Mouse (Mus musculus): Measurements from ENCODE around the gene Fv1. TPM values are rescaled to one million over a fixed set of nuclear protein-coding genes. Genes with fewer than 3 reads are reported as not detected.
A peak's percentile ranks its signal among the peaks of the same experiment; 100 is the strongest.

Gene Fv1
- total RNA-seq, 4 experiments from 2014 or later: 8.4 to 11.7 (median 9.9) TPM

- DNase-seq (ENCODE audit: low spot score in 2 of 2): no peak
These were observed 15.4 kb downstream of the Fv1 start for GRCm38 (mm10) chr4:147884138-147884537.

GRCm38 (mm10) chr4:147886158-147886557 is 17.4 kb downstream of the Fv1 start:
- DNase-seq (ENCODE audit: low spot score in 2 of 2): no peak

GRCm38 (mm10) chr4:147887277-147887676 is 18.5 kb downstream of the Fv1 start:
- DNase-seq (ENCODE audit: low spot score in 2 of 2): no peak

GRCm38 (mm10) chr4:147888237-147888636 is 19.5 kb downstream of the Fv1 start:
- DNase-seq (ENCODE audit: low spot score in 2 of 2): no peak

- peak in 1 of 2 experiments; percentile 49 for DNase-seq (ENCODE audit: low spot score in 2 of 2)
These were observed 21.6 kb downstream of the Fv1 start for GRCm38 (mm10) chr4:147890341-147890740.

- no peak for DNase-seq (ENCODE audit: low spot score in 2 of 2)
These were observed 27.1 kb downstream of the Fv1 start for GRCm38 (mm10) chr4:147895815-147896330.

- DNase-seq (ENCODE audit: low spot score in 2 of 2): no peak
These were observed 27.6 kb downstream of the Fv1 start for GRCm38 (mm10) chr4:147896411-147896810.

- no peak for DNase-seq (ENCODE audit: low spot score in 2 of 2)
These were observed 28.6 kb downstream of the Fv1 start for GRCm38 (mm10) chr4:147897348-147897747.

GRCm38 (mm10) chr4:147900452-147900851 is 31.7 kb downstream of the Fv1 start:
- no peak for DNase-seq (ENCODE audit: low spot score in 2 of 2)

- no peak for DNase-seq (ENCODE audit: low spot score in 2 of 2)
These were observed 34.2 kb downstream of the Fv1 start for GRCm38 (mm10) chr4:147902906-147903500.

- DNase-seq (ENCODE audit: low spot score in 2 of 2): no peak
These were observed 34.8 kb downstream of the Fv1 start for GRCm38 (mm10) chr4:147903601-147904000.

- DNase-seq (ENCODE audit: low spot score in 2 of 2): peak; percentile 91 to 93
These were observed 35.7 kb downstream of the Fv1 start, which contains the start of gene Mfn2 for GRCm38 (mm10) chr4:147904313-147905089. Gene Mfn2, minus strand, starts transcription at chr4:147904704.

GRCm38 (mm10) chr4:147905090-147905659 is 36.4 kb downstream of the Fv1 start:
- no peak for DNase-seq (ENCODE audit: low spot score in 2 of 2)

GRCm38 (mm10) chr4:147906230-147906629 is 37.5 kb downstream of the Fv1 start:
- DNase-seq (ENCODE audit: low spot score in 2 of 2): no peak

- DNase-seq (ENCODE audit: low spot score in 2 of 2): no peak
These were observed 40.7 kb downstream of the Fv1 start for GRCm38 (mm10) chr4:147909486-147909885.

- peak in 1 of 2 experiments; percentile 51 for DNase-seq (ENCODE audit: low spot score in 2 of 2)
These were observed 49.8 kb downstream of the Fv1 start for GRCm38 (mm10) chr4:147918459-147919121.

Other genes with a start within 250 kb of the Fv1 start
- under 1 TPM in 2 of 4 experiments, not detected in 2; 0.18 to 0.35 TPM for gene Zfp979, start 226.5 kb upstream of the Fv1 start, total RNA-seq (2022)
- not detected for gene Zfp534, start 166.4 kb upstream of the Fv1 start, total RNA-seq (2022)
- 1 to 10 TPM; 1.9 to 2.3 (median 2.1) TPM for gene Zfp984, start 59.2 kb upstream of the Fv1 start, total RNA-seq (2022)
- 10 to 100 TPM; 15.2 to 23.5 (median 20.0) TPM for gene Zfp933, start 20.6 kb upstream of the Fv1 start, total RNA-seq (2022)
- 10 to 100 TPM; 21.2 to 25.9 (median 24.1) TPM for gene Miip, start 163 bp upstream of the Fv1 start, total RNA-seq (2022)
- gene Mfn2, start 35.7 kb downstream of the Fv1 start, total RNA-seq (2022): 100 to 1,000 TPM; 190 to 210 (median 200) TPM
- gene Plod1, start 67.8 kb downstream of the Fv1 start, total RNA-seq (2022): 10 to 100 TPM; 19.4 to 21.5 (median 20.9) TPM
- 10 to 100 TPM; 26.0 to 30.2 (median 28.1) TPM for gene 2510039O18Rik, start 71.9 kb downstream of the Fv1 start, total RNA-seq (2022)
- gene Nppb, start 116.8 kb downstream of the Fv1 start, total RNA-seq (2022): not detected
- under 1 TPM in 2 of 4 experiments, not detected in 2; 0.39 to 0.66 TPM for gene Nppa, start 131.7 kb downstream of the Fv1 start, total RNA-seq (2022)
- gene Clcn6, start 169.8 kb downstream of the Fv1 start, total RNA-seq (2022): 10 to 100 TPM; 81.7 to 89.6 (median 84.8) TPM
- 10 to 100 TPM; 32.7 to 41.0 (median 38.5) TPM for gene Mthfr, start 170.1 kb downstream of the Fv1 start, total RNA-seq (2022)
- 10 to 100 TPM in 2 of 4 experiments, 1 to 10 TPM in 2; 7.0 to 12.8 (median 9.1) TPM for gene Agtrap, start 219.1 kb downstream of the Fv1 start, total RNA-seq (2022)

Data from layer of hippocampus, adult 8-10 months (tissue).